Mouse (Mus musculus) right cerebral cortex, postnatal 36 days (tissue): ENCODE measurements around the gene 1700015G11Rik.

Source experiments
- DNase-seq, 2 experiments: peaks; one replicate each; pipeline ENCODE4 v3.0.0; 2022; ENCODE audit warnings: low spot score in 2 of 2, mixed read lengths in 1 of 2

Gene 1700015G11Rik

DNA sequence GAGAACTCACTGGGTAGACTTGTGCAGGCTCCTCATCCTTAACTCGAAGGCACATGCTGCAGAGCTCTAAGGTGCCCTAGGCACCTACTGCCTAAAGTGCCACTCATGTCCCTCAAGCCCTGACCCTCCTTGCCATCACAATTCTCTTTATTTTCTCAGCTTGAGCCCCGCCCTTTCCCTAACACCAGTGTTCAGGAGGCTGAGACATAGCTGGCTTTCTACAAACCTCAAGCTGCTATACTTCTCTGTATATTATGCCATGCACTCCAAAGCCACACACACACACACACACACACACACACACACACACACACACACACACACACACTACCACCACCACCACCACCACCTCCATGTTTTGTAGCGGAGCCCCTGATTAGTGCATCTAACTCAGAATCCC lies at the start of gene 1700015G11Rik:
Gene 1700015G11Rik, minus strand, starts transcription at position 101 of the 400 bp plus-strand sequence.
- DNase-seq = no peak

DNA sequence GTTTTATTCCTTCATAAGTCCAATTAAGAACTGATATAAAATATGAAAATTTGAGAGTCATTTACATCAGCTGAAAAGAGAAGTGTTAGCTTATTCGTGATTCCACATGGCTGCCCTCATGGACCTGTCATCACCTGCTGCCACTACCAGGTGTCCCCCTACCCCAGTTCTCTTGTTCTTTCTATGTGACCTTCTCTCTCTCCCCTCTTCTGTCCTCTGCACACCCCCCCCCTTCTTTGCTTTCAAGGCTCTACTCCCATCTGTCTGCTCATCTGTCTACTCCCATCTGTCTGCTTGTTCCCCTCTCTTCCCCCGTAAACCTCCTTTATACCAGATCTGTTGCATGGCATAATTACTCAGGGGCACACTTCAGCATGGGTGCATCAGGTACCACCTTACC lies 41.4 kb upstream of the 1700015G11Rik start:
- no peak for DNase-seq

DNA sequence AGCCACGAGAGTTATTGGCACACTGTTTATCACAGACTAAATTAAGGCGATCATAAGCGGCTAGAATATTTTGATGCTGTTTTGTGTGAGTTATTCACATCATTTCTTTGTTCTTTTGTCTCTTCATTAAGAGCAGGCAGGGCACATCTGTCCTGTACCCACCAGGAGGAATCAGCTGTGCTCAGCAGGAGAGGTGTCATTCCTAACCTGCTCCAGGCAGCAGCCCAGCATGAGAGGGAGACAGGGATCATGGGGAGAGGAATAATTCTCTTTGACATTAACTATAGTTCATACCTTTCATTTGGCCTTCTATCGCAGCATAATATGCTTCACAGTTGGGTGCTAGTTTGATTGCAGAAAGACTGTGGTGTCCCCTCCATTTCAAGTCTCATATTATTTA lies 40.7 kb upstream of the 1700015G11Rik start:
- no peak for DNase-seq

DNA sequence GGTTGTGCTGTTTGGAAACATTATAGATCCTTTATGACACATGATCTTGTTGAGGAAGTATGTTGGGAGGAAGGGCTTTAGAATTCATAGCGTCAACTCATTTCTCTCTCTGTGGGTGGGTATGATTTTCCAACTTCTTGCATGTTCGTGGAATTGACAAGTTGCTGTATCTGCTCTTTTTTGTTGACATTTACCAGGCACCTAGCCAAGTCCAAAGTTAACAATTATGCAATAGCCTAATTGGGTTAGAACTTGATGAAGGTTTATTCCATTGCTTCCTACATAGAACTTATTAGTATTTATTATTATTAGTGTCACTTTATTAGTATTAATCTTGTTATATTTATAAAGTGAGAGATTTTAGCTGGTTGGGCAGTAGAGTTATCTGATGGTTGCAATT lies 40.3 kb upstream of the 1700015G11Rik start:
- DNase-seq = no peak

DNA sequence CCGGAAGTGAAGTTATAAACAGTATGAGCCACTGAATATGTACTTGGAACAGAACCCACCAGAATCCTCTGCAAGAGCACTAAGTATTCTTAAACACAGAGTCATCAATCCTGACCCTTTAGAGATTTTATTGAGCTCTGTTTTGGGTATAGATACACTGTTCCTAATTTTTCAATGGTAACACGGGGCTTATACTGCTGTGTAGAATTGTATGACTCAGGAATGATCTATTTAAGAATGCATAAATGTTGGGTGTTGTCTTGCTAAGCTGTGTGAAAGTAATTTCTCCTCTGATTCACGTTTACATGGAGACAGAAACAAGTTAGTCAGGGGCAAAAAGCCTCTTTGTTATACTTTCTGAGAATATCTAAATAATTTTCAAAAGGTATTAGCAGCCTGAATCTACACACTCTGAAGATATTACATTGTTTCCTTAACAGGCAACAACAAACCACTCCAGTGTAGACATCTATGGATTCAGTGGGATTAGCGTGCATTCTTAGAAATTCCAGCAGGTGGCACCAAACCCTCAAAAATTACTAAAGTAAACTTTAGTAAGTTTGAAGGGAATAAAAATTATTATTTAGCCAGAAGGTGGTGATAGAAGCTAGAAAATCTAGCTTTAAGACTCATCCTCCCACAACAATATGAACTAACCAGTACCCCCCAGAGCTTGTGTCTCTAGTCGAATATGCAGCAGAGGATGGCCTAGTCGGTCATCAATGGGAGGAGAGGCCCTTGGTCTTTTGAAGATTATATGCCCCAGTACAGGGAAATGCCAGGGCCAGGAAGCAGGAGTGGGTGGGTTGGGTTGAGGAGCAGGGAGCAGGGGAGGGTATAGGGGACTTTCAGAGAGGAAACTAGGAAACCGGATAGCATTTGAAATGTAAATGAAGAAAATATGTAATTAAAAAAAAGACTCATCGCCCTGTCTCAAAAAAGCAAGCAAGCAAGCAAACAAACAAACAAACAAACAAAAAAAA lies 22.4 kb upstream of the 1700015G11Rik start:
- no peak for DNase-seq

DNA sequence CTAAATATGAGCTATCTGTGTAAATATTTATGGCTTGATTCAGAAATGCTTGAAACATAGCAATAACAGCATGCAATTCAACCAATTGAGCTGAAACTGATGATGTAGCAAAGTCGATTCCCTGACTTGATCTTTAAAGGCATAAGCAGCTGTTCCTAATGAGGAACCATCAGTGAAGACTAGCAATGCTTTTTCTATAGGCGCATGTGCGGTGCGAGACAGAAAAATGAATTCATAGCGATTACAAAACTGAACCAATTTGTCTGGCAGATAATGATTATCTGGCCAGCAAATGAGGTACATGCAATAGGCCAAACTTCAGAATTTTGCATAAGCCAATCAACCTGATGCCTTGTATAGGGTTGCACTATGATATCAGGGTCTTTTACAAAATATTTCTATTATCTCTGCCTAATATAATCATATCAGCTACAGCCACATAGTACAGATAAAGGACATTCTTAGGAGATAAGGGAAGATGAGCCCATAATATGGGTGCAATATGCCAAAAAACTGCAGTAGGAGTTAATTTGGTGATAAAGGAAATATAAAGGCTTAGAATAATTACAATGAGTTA lies 8.6 kb upstream of the 1700015G11Rik start:
- DNase-seq = no peak

DNA sequence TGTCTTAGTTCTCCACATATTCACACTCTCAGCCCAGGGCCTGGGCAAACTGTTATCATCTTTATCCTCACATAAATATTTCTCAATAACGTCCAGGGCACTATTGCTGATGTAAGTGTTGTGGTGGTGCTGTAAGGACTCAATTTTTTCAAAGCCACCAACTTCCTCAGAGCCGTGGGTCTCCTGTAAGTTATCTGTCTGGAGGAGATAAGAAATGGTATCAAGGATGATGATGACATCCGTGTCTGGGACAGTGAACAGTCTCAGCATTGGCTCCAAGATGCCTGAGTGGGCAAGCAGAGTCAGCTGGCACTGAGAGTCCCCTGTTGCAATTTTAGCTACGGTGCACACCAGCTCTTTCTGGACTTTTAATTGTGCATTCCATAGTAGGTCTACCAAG lies 6.5 kb upstream of the 1700015G11Rik start:
- DNase-seq = no peak

DNA sequence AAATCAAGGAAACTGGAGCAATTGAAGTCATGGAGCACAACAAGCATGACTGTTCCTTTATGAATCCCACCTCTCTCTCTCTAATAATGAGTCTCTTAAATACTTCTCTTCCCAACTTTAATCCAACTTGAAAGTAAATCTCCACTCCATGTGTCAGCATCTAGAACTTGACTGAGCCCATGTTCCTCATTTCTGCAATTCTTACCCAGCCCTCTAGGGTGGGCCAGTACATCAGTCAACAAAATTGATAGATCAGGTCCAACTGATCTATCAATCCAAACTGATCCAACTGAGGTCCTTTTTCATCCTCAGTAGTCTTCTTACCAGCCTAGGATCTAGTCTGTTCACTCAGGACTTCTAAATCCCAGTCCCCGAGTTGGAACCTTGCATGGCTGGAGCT lies 348 bp downstream of the 1700015G11Rik start:
- DNase-seq = no peak

DNA sequence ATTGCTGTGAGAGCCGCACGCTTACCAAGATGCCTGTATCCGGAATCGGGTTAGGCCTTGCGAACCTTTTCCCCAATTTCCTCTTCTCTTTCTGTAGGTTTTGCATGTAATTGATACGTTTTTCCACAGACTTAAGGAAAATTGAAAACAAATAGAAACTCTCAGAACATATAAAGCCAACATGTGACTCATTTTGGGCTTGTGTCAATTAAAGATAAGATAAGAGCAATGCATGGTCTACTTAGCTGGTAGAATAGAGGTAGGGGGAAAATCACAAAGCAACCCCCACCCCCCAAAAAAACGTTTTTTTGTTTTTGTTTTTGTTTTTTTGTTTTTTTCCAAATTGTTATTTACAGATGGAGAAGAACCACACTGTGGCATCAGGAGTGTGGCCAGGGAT lies 2.1 kb downstream of the 1700015G11Rik start:
- DNase-seq = no peak

DNA sequence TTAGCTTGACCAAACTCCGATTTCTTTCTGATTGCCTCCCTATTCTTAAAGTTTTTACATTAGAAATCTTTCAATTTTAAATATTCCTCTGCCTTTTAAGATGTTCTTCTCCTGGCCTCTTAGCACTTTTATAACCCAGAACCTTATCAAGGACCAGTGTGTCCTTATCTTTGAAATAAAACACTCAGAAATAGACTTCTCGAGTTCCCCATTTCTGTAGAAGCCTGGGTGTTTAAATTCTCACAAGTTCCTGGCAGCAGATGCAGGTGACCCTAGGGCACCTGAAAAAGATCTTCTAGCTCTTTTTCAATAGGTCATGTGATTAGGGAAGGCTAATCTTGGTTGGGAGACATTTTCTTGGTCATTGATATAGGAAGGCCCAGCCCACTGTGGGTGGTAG lies 8.4 kb downstream of the 1700015G11Rik start:
- DNase-seq = no peak

DNA sequence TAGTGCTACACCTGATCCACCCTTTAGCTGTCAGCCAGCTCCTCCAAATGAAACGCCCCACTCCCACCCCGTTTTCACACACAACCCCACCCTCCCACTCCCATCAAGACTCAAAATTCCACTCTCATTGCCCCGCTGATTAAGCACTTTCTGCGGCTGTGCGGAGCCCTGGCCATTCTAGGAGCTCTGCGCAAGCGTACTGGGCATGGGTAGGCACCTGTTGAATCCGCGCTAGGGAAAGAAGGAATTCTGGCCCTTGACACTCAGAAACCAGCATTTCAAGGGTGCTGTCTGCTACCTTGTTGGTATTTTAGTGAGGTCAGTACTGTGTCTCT lies 9.3 kb downstream of the 1700015G11Rik start:
- no peak for DNase-seq

DNA sequence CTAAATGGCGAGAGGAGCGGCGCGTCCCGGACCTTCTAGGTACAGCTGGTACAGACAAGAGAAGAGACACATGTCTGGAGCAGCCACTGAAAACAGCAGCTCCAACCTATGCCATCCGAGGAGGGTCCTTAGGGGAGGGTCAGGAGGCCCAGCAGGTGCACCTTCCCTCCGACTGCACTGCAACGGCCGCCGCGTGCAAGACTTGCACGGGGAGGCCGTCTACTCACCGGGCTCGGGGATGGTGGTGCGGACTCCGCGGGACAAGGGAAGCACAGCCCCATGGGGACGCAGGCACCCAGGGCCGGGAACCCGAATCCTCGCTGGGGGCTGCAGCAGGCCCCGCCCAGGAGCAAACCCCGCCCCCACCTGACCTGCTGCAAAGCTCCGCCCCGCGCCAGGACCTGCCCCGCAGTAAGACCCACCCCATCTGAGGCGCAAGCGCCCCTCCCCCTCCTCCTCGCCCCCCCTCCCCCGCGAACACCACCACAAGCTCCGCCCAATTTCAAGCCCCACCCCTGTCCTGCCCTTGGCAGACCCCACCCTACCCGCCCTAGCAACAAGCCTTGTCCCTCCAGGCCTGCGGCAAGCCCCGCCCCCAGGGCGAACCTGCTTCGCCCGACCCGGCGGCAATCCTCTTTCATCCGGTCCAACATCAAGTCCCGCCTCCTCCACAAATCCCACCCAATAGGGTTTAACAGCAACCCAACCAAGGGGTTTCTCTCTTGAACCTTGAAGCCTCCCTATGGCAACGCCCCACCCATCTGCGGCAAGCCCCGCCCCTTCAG lies 9.8 kb downstream of the 1700015G11Rik start, which contains the start of gene Svip:
Gene Svip, minus strand, starts transcription at position 508 of the 785 bp plus-strand sequence.
- peak; percentile 91 to 97 for DNase-seq

DNA sequence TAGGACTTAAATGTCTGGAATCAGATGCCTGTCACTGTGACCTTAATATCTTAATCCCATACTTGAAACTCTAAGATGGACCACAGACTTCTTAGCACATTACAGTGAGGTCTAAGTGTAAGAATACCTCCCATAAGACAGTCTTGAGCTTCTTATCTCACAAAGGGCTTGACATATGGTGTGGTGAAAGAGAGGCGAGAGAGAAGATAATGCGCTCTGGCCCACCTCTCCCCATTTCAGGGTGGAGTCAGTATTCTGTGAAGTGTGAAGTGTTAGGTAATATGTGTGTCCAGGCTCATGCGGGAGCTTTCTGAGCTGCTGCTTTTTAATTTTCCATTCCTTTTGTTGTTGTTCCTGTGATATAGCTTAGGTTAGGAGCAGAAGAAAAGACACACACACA lies 24.5 kb downstream of the 1700015G11Rik start:
- DNase-seq = no peak

DNA sequence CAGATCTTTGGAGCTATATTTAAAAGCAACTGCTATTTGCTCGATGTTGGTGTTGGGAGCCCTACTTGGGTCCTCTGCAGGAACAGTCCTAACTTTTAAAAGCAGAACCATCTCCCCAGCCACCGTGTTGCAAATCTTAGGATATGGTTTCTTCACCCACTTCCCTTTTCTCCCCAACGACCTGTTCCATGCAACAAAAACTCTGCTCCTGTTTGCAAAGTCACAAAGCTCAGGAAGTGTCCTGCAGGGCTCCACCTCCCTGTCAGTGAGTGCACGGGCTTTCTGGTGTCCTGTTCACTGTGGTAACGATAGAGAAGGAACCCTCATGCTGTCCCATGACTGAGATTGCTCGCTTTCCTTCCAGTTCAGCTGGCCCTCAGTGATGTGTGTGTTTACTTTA lies 28.6 kb downstream of the 1700015G11Rik start:
- no peak for DNase-seq

DNA sequence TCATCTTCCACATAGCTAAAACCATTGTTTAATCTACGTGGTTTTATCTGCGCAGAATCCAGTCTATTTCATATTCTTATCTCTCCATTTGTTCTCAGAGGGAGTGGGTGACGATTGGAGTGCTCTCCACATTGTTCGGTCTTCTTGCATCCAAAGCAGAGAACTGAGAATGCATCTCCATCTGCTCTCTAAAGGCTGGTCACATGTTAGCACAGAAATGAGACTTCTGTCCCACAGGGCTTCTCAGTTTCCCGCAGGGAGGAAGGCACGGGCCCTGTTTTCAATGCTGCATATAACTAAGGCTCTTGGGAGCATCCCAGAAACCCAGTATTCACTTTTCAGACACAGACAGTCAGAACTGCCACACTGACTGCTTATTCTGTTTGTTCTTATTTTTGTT lies 29.8 kb downstream of the 1700015G11Rik start:
- no peak for DNase-seq

DNA sequence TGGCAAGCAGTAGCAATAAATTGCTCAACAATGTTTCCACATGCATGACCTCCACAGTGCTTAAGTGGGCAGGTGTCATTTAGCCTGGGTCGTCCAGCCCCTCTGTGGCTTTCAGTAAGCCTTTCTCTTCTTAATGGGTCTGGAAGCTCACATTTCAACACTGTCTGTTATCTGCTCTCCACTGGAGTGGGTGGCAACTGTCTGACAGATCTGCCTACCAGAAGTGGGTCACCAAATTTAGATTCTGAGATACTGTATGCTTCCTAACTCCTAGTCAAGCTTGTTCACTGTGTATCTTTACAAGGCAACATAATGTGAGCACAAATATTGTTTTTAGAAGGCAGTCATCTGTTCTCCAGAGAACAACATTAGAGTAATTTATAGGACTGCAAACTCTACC lies 33.2 kb downstream of the 1700015G11Rik start:
- DNase-seq = peak in 1 of 2 experiments; percentile 58

DNA sequence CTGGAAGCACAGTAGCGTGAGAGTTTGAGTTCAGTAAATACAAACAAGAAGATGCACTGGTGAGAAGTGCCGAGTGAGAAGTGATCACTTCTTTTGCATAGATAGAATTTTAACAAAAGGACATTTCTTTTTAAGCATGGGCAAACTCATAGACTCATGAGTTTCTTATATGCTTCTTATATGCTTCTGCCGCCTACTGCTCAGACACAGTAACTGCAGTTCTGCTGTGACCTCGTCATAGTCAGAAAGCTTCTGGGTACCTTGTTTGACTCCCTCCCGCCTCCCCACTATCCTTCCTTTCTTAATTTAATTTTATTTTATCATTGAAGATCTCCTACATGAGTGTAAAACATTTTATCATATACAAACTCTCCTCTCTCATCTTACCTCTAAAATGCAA lies 36.3 kb downstream of the 1700015G11Rik start:
- no peak for DNase-seq

DNA sequence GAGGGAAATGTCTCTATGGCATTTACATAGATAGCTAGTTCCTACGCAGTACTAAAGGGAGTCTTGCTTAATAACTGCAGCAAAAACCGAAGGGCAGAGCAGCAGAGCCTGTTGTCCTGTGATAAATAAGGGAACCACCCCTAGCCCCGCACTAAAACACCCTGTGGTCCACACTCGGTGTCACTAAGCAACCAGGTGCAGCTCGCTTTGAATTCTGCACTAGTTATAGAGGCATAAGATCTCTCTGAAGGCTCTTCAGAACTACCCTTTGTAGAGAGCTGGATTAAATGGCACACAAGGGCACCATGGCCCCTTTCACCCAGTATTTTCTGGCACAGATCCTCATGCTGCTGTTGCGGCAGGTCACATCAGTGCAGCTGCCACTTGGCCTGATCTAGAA lies 40.3 kb downstream of the 1700015G11Rik start:
- DNase-seq = no peak

DNA sequence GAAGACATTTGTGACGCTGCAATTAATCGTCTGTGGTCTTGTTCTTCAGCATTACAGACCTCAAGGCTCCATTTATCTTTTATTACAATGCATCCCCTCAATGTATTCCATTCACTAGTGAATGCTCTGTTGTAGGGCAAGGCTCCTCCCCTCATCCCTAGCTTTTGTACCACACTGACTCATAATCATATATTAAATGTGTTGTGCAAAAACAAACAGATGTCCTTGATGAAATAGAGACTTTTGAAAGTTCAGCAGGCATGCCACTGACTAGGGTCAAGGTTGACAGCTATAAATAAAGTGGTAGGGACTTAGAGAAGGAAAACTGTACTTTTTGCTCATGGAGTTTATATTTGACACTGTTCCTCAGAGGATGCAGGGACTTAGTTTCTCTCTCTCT lies 42.0 kb downstream of the 1700015G11Rik start:
- no peak for DNase-seq

DNA sequence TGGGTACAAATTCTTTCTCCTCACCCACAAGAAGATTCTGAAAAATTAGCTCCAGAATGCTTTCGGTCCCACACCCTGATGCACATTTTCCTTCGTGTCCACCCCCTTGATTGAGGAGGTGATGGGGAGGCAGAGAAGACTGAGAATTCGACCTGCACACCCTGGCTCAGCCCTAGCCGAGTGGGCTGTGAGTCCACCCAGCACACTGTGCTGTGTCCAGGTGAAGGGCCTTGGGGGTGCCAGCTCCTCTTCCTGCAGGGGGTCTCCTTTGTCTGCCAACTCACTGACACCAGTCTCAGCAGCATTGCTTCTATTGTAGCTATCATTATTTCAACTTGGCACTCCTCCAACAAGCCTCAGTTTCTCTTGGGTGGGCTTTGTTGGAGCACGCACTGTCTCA lies 42.4 kb downstream of the 1700015G11Rik start:
- no peak for DNase-seq

DNA sequence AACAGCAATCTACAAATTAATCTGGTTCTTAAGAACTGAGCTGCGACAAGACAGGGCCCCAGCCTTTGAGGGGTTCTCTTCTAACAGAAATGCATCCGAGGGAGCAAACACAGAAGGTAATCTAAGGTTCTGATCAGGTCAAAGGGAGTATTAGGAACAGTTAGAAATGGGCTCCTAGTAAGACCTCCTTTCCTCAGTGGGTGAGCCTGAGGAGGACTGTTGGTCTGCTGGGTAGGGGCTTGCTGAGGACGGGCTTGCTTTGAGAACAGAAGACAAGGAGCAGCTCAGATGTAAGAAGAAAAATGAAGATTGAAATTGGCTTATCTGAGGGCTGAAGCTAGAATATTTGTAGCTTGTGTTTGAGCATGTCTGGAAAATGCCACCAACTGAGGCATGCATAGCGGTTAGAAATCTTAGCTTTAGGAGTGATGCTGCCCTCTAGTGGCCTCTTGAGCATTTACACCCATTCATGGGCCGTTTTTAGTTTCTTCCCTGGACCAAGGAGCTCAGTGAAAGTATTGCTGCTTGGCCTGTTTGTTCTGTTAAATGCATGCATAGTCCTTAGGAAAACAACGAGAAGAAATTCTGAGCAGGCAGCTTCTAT lies 43.2 kb downstream of the 1700015G11Rik start:
- DNase-seq = peak; percentile 20 to 32

DNA sequence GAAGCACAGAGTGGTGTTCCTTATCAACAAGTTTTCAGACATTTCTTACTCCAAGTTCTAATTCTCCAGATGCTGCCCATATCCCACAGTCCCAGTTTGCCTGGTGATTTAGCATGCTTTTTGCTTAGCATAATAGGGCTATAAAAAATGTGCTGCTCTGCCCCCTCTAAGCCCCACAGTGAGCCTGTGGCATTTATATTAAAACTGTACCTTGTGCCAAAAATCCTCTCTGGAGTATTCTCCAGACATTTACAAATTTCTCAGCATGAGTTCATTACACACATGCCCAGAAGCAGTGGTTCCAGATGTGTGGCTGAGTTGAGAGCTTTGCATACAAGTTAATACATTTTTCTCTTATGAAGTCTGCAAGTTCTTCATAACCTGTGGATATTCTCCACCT lies 46.1 kb downstream of the 1700015G11Rik start:
- DNase-seq = no peak
